Mouse (Mus musculus) ES-E14 (cell line): ENCODE data around the gene Gpbp1l1.

Experiments used
- HCFC1 ChIP-seq: IDR thresholded peaks from 2 replicates; pipeline ENCODE4 v1.6.1; 2012; ENCODE audit warnings: low read length, inconsistent platforms, borderline replicate concordance; ENCODE audit not compliant: insufficient read depth
- MAFK ChIP-seq: IDR thresholded peaks from 2 replicates; pipeline ENCODE4 v1.6.1; 2014; ENCODE audit warnings: mild to moderate bottlenecking, low read depth, low read length, inconsistent platforms; ENCODE audit not compliant: insufficient read depth

GRCm38 (mm10) chr4:116558151-116558882, 859 bp downstream of the Gpbp1l1 start:
- TF ChIP-seq HCFC1 (no peak), MAFK (no peak)
